Mouse (Mus musculus) CH12.LX (cell line): Measurements from ENCODE around the gene Camta1.

ENCODE experiments used
- CHD2 ChIP-seq: IDR thresholded peaks from 2 replicates; pipeline ENCODE4 v1.6.1; 2011; ENCODE audit warnings: low read length, improper control_type of control experiment
- CTCF ChIP-seq, 2 experiments: IDR thresholded peaks in 1 of 2; conservative IDR thresholded peaks in 1 of 2; 2 replicates each; pipeline ENCODE4 v1.5.1; 2011 to 2012; ENCODE audit warnings: low read depth in 2 of 2, low read length in 2 of 2, improper control_type of control experiment in 1 of 2, inconsistent platforms in 1 of 2, mild to moderate bottlenecking in 1 of 2, moderate library complexity in 1 of 2
- E2F4 ChIP-seq: IDR thresholded peaks from 2 replicates; pipeline ENCODE4 v1.6.1; 2011; ENCODE audit warnings: low read depth, low read length, improper control_type of control experiment; ENCODE audit not compliant: insufficient replicate concordance
- EP300 ChIP-seq: IDR thresholded peaks from 2 replicates; pipeline ENCODE4 v1.6.1; 2011; ENCODE audit warnings: low read length, improper control_type of control experiment
- GABPA ChIP-seq: IDR thresholded peaks from 2 replicates; pipeline ENCODE4 v1.6.1; 2012; ENCODE audit warnings: low read depth, low read length, improper control_type of control experiment, inconsistent platforms; ENCODE audit not compliant: insufficient replicate concordance
- HCFC1 ChIP-seq: IDR thresholded peaks from 2 replicates; pipeline ENCODE4 v1.6.1; 2012; ENCODE audit warnings: low read depth, mild to moderate bottlenecking, inconsistent platforms, low read length, improper control_type of control experiment
- MAX ChIP-seq: IDR thresholded peaks from 2 replicates; pipeline ENCODE4 v1.6.1; 2011; ENCODE audit warnings: low read length, improper control_type of control experiment
- MAZ ChIP-seq: IDR thresholded peaks from 2 replicates; pipeline ENCODE4 v1.6.1; 2012; ENCODE audit warnings: low read depth, mild to moderate bottlenecking, inconsistent platforms, low read length, improper control_type of control experiment, moderate library complexity
- NRF1 ChIP-seq: IDR thresholded peaks from 2 replicates; pipeline ENCODE4 v1.6.1; 2014; ENCODE audit warnings: low read depth, mild to moderate bottlenecking, inconsistent platforms, low read length, improper control_type of control experiment, moderate library complexity
- POLR2A ChIP-seq: IDR thresholded peaks from 2 replicates; pipeline ENCODE4 v1.6.1; 2011; ENCODE audit warnings: low read depth, mild to moderate bottlenecking, improper control_type of control experiment, low read length
- RAD21 ChIP-seq: IDR thresholded peaks from 2 replicates; pipeline ENCODE4 v1.6.1; 2011; ENCODE audit warnings: low read depth, mild to moderate bottlenecking, low read length, improper control_type of control experiment, moderate library complexity
- TCF12 ChIP-seq: IDR thresholded peaks from 2 replicates; pipeline ENCODE4 v1.6.1; 2014; ENCODE audit warnings: low read depth, mild to moderate bottlenecking, inconsistent platforms, low read length, improper control_type of control experiment
- USF1 ChIP-seq: IDR thresholded peaks from 2 replicates; pipeline ENCODE4 v1.6.1; 2014; ENCODE audit warnings: low read depth, mild to moderate bottlenecking, inconsistent platforms, low read length, improper control_type of control experiment
- ZKSCAN1 ChIP-seq: IDR thresholded peaks from 2 replicates; pipeline ENCODE4 v1.6.1; 2012; ENCODE audit warnings: low read depth, inconsistent platforms, low read length, improper control_type of control experiment, borderline replicate concordance

GRCm38 (mm10) chr4:151805685-151806084 is 56.0 kb downstream of the Camta1 start:
- no peak for TF ChIP-seq NRF1
- no peak for TF ChIP-seq MAX
- no peak for TF ChIP-seq CTCF (conservative IDR thresholded peaks at IDR 0.05 in 1 of 2, IDR thresholded peaks at IDR 0.05 in 1 of 2; ENCODE audit: low read depth in 2 of 2, low read length in 2 of 2)
- no peak for TF ChIP-seq CHD2
- TF ChIP-seq MAZ: no peak
- no peak for TF ChIP-seq EP300
- TF ChIP-seq GABPA: no peak
- no peak for TF ChIP-seq E2F4
- TF ChIP-seq TCF12: no peak
- TF ChIP-seq USF1: no peak
- no peak for TF ChIP-seq RAD21
- no peak for TF ChIP-seq HCFC1
- TF ChIP-seq ZKSCAN1: no peak
- TF ChIP-seq POLR2A: no peak
